Mouse (Mus musculus): ENCODE results near the gene Frat1.

DNA sequence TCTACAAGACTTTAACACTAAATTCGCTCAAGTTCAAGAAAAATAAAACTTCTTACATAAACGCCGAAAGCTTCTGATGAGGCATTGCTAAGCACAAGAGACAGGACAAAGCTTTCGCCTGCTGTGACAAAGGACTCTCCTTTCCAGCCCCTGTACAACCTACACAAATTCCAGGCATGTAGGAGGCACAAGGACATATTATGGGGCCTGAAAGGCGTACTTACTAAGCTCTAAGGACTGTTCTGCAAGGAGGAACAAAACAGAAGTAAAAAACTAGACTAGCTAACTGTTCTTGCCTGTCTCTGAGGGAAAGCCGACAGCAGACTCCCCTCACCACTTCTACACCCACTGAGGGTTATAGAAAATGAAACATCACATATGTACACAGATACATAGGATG lies 34.9 kb upstream of the Frat1 start:
- TF ChIP-seq GATA1 (IDR thresholded peaks at IDR 0.05; ENCODE audit: low read length) (no peak), TAL1 (IDR thresholded peaks at IDR 0.05; ENCODE audit: low read length) (no peak)

Data from erythroblast, embryonic 14.5 days (primary cell).